In the genomic region with DNA sequence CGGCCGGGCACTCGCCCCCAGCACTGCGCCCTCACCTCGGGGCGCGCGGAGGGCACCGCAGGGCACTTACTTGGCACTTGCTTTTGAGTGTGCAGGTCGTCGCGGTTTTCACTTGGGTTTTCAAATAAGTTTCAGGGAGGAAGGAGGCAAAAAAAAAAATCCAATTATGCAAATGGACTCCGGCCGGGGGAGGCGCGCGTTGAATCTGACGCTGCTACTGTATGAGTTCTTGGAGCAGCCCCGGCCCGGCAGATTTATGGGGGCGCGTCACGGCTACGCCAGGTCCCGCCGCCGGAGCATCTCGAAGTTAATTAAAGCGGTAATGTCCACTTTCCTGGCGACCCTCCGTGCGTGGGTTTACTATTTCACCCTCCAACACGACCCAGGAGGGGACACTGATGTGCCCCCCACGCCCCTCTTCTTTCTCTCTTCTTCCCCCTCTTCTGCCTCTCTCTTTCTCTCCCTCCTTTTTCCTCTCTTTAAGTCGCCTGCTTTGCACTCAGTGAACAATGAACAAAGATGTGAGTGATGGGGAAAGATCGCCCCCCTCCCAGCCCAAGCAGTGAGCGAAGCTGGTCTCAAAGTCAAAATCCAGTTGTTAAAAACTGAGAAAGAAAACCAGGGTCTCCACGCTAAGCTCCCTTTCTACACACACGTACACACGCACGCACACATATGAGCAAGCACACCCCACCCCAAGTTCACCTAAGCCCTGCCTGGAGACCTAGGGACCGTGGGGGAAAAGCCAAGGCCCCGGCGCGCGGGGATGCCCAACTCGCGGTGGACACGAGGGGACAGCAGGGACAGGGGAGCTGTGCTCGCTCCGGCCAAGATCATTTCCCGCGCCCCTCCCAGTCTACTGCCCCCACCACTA, we compare ENCODE assay signal across 8 mouse cellular contexts. TPM values are rescaled to one million over a fixed set of nuclear protein-coding genes. Genes with fewer than 3 reads are reported as not detected.
A peak's percentile ranks its signal among the peaks of the same experiment; 100 is the strongest.
DNase-seq lines count a peak whose midpoint lies in the region; ATAC-seq and TF ChIP-seq lines count a peak whose summit lies in the region.
"Had no signal": no experiment of that assay in that cellular context is flagged by ENCODE, and none has a peak within 500 bp of the region (broad histone marks: within the 10 kb centered on the region; RNA-seq: fewer than 3 reads in every experiment).

No protein-coding gene starts in this region.

- no peaks in the 10 kb centered on the region for H3K9me3 ChIP-seq in forebrain, postnatal 0 days (ENCODE audit: low read length)
- no peaks in the 10 kb centered on the region for H3K9me3 ChIP-seq in limb, embryonic 13.5 days

- H3K4me1 ChIP-seq in testis, adult 2 months (ENCODE audit: control insufficient read depth, insufficient read depth, low read length), result peaks cover 23% of the 10 kb centered on the region
- 0 out of 2 replicates have a peak, but pooled peaks cover 10% of the 10 kb centered on the region for H3K4me1 ChIP-seq in forebrain, postnatal 0 days (ENCODE audit: insufficient read depth)
- H3K4me1 ChIP-seq in limb, embryonic 13.5 days, result peaks cover 29% of the 10 kb centered on the region
- peaks cover 29% of the 10 kb centered on the region for H3K4me1 ChIP-seq in olfactory bulb, adult 2 months (ENCODE audit: control insufficient read depth, insufficient read depth, low read length)

- ATAC-seq in forebrain, postnatal 0 days, result peak; percentile 37
- ATAC-seq in limb, embryonic 13.5 days (ENCODE audit: low FRiP score, low read depth), result peak; percentile 60

- no peak overlapping the region for H3K27ac ChIP-seq in testis, adult 2 months (ENCODE audit: control insufficient read depth, insufficient read depth, low read depth, low read length)
- H3K27ac ChIP-seq in forebrain, postnatal 0 days (ENCODE audit: low read depth, low read length), result peak overlapping the region; percentile 54
- H3K27ac ChIP-seq in limb, embryonic 13.5 days, result no peak overlapping the region
- H3K27ac ChIP-seq in olfactory bulb, adult 2 months (ENCODE audit: insufficient read depth, low read depth, low read length), result no peak overlapping the region

- H3K4me2 ChIP-seq in forebrain, postnatal 0 days (ENCODE audit: low read depth), result peak overlapping the region; percentile 99
- peak overlapping the region; percentile 97 for H3K4me2 ChIP-seq in limb, embryonic 13.5 days (replicated peaks)

- peak overlapping the region; percentile 60 for H3K4me3 ChIP-seq in testis, adult 2 months (ENCODE audit: control insufficient read depth, low read depth, low read length)
- H3K4me3 ChIP-seq in forebrain, postnatal 0 days (ENCODE audit: low read depth, low read length), result peak overlapping the region; percentile 58
- peak overlapping the region; percentile 59 for H3K4me3 ChIP-seq in limb, embryonic 13.5 days
- peak overlapping the region; percentile 58 for H3K4me3 ChIP-seq in olfactory bulb, adult 2 months (ENCODE audit: insufficient read depth, low read depth, low read length)

- no peaks in the 10 kb centered on the region for H3K36me3 ChIP-seq in testis, adult 2 months (ENCODE audit: control insufficient read depth, insufficient read depth, low read length)
- H3K36me3 ChIP-seq in forebrain, postnatal 0 days (ENCODE audit: insufficient read depth), result no peaks in the 10 kb centered on the region
- no peaks in the 10 kb centered on the region for H3K36me3 ChIP-seq in limb, embryonic 13.5 days

- no peak for DNase-seq in testis, postnatal 10 days (ENCODE audit: low spot score)
- DNase-seq in cerebellum, adult 9-10 months, result peak; percentile 51
- peak; percentile 37 for DNase-seq in forebrain, postnatal 0 days
- DNase-seq in MN1 (ENCODE audit: low spot score), result no peak

- peak overlapping the region; percentile 56 for H3K9ac ChIP-seq in forebrain, postnatal 0 days
- peak overlapping the region; percentile 67 for H3K9ac ChIP-seq in limb, embryonic 13.5 days

- peaks cover 2% of the 10 kb centered on the region; the same call in 1 of the 2 replicates for H3K27me3 ChIP-seq in testis, adult 2 months (ENCODE audit: control insufficient read depth, insufficient read depth, low read length)
- peaks cover 2% of the 10 kb centered on the region; the same call in 1 of the 2 replicates for H3K27me3 ChIP-seq in forebrain, postnatal 0 days (ENCODE audit: insufficient read depth, low read length)
- H3K27me3 ChIP-seq in limb, embryonic 13.5 days, result peaks cover 85% of the 10 kb centered on the region

- TF ChIP-seq CTCF in testis, adult 2 months (IDR thresholded peaks at IDR 0.05; ENCODE audit: control insufficient read depth, insufficient read depth, insufficient replicate concordance, low read depth, low read length), result no peak
- TF ChIP-seq CTCF in forebrain, postnatal 0 days (IDR thresholded peaks at IDR 0.05; ENCODE audit: low read depth), result no peak
- TF ChIP-seq CTCF in olfactory bulb, adult 2 months (IDR thresholded peaks at IDR 0.05; ENCODE audit: insufficient read depth, low read depth, low read length), result no peak

- WGBS in forebrain, postnatal 0 days, result under 1% methylated on average over 53 of the region's 53 CpGs
- WGBS in limb, embryonic 13.5 days, result under 1% methylated on average over 53 of the region's 53 CpGs
- under 1% methylated on average over 53 of the region's 53 CpGs for WGBS in olfactory bulb, adult 2 months

- TF ChIP-seq POLR2A in testis, adult 2 months (IDR thresholded peaks at IDR 0.05; ENCODE audit: control insufficient read depth, low read depth, low read length), result no peak
- no peak for TF ChIP-seq POLR2A in olfactory bulb, adult 2 months (IDR thresholded peaks at IDR 0.05; ENCODE audit: insufficient read depth, low read depth, low read length)

RNA-seq across cellular contexts. Expression of gene Zfp536, which starts 3.7 kb away (rescaled TPM):
- polyA plus RNA-seq in testis, adult 2 months (2012; rRNA removed), result 3.9 and 4.2 TPM in 2 replicates
- 24.3 and 34.9 TPM in 2 replicates for total RNA-seq in forebrain, postnatal 0 days (2014; rRNA removed)
- 8.1 and 17.0 TPM in 2 replicates for polyA plus RNA-seq in forebrain, postnatal 0 days (2015; fragmentation: Nextera tagmentation; extraction: Ambion mirVana)
- 5.7 and 6.6 TPM in 2 replicates for polyA plus RNA-seq in limb, embryonic 13.5 days (2015; fragmentation: Nextera tagmentation; extraction: Ambion mirVana)
- not detected in 2 replicates for polyA plus RNA-seq in olfactory bulb, adult 2 months (2012; ENCODE audit: insufficient read depth, insufficient read length, low replicate concordance, missing spikeins)
- total RNA-seq: liver, adult 2 months had no signal
- polyA plus RNA-seq: liver, adult 2 months had no signal

Comparison
In these comparisons a context has a peak if more than half of its experiments do, and no peak if none do; other contexts are left out.
1. DNase-seq: peak in cerebellum, adult 9-10 months (single experiment) and forebrain, postnatal 0 days (single experiment); none in testis, postnatal 10 days (single experiment) and MN1 (single experiment).
2. Peak in every context shown above with its lines, with median percentiles within 50 percentile points of each other: H3K4me3 ChIP-seq.